Mouse (Mus musculus) megakaryocyte progenitor cell, adult 5-6 weeks (primary cell): ENCODE measurements around the gene Zpbp. TPM values are rescaled to one million over a fixed set of nuclear protein-coding genes. Genes with fewer than 3 reads are reported as not detected.

Experiments
- ATAC-seq: replicated peaks from 2 replicates; pipeline ENCODE4 v1.8.0; 2016; ENCODE audit warnings: mild to moderate bottlenecking, moderate TSS enrichment, inconsistent platforms; ENCODE audit not compliant: poor library complexity
- total RNA-seq, 2 experiments: library from RNA; stranded (forward) in 1 of 2; stranded (reverse) in 1 of 2; fragments of 157-497, 149-512 nt in 1 of 2; fragments of 200-1000 nt in 1 of 2; gene quantifications; 2 replicates each; pipeline versions ENCODE4 v1.2.3 to v1.2.4; 2015 to 2017

Zpbp gene
- total RNA-seq (2015), result 1.8 and 2.8 TPM in 2 replicates
- 0.88 and 1.3 TPM in 2 replicates for total RNA-seq (2017)

GRCm38 (mm10) chr11:11461635-11462560, at the start of gene Zpbp, which contains the start of gene Spata48:
Zpbp (minus strand) TSS chr11:11462408.
Spata48 (plus strand) TSS chr11:11462094.
- peak; percentile 91 for ATAC-seq

GRCm38 (mm10) chr11:11509413-11509812, 47.2 kb upstream of the Zpbp start:
- ATAC-seq, result no peak

GRCm38 (mm10) chr11:11506187-11506586, 44.0 kb upstream of the Zpbp start:
- ATAC-seq, result no peak

- ATAC-seq, result peak; percentile 95
These were observed 37.7 kb upstream of the Zpbp start for GRCm38 (mm10) chr11:11499944-11500343.

DNA sequence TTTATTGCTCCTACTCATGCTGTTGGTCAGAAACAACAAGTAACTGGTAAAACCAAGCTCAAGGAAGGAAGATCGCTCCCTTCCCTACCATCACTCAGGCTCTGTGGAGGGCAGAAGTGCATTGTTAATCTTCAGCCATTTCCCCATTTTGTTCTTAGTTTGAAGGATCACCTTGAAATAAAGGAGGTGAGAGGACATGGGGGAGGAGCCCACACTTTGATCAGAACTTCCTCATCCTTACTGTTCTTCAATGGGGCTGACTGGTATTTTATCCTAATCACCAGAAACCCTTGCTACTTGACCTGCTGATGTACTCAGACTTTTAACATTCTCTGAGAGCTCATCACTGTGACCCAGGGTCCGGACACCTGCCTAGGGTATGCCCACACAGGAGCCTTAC, 33.5 kb upstream of the Zpbp start:
- peak; percentile 29; the same call in 1 of the 2 replicates for ATAC-seq

DNA sequence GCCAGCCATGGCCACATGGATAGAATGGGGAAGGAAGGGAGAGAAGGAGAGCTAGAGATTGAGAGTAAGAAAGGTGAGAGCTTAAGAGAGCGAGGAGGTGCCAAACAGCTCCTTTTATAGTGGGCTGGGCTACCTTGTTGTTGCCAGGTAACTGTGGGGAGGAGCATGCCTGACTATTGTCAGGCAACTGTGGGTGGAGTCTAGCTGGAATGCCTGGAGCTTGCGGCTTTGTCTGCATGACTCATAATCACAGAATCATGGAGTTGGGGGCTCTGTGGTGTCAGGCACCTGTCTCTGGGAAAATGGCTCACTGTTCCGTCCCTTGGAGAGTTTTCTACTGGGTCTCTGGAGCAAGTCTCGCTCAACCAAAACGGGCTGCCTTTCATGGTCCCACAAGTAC, 29.8 kb upstream of the Zpbp start:
- ATAC-seq, result no peak

DNA sequence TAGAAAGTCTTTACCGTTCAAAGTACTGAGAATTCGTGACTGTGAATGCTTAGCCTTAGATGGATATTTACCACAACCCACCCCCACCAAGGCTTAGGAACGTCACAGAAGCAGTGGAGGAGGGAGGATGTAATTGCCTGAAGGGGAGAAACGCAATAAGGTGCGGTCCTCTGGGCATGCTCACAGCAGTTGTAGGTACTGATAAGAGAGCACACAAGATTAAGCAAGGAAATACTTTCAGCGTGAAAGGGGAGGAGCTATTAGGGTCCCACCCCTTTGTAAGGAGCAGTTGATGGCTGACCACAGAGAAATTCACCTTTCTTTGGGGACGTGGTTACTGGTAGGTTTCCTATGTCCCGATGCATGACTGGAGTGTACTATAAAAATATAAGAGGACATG, 22.2 kb upstream of the Zpbp start:
- ATAC-seq, result peak; percentile 68

DNA sequence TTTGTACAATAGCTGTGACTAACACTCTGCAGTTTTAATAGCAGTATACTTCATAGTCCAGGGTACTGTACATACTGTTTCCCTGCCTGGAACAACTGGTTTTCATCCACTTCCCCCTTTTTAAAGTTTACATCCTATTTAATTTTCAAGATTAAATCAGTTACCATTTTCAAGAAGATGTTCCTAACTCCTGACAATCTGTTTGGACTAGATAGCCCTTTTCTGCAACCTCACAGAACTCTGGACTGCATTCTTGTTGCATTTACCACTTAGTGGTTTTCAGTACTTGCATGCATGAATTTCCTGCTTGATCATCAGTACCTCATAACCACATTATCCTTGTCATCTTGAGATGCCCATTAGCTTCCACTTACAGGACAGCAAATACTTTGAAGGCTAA, 6.7 kb upstream of the Zpbp start:
- ATAC-seq, result no peak

DNA sequence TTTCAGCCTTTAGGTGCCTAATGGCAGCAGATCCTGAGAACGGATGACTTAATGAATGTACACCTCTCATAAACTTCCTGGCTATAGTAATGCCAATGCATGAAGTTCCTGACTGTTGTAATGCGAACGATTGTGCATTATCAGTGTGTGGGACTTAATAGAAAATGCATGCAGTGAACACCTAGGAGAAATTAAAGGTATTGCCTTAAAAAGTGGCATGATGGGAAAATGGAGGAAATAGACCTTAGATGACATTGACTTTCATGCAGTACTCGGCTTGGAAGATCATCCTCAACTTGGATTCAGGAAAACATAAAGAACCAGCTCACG, 318 bp upstream of the Zpbp start:
- ATAC-seq, result no peak

- ATAC-seq, result peak; percentile 95
These were observed 7.2 kb downstream of the Zpbp start for GRCm38 (mm10) chr11:11455037-11455436.

GRCm38 (mm10) chr11:11417356-11417755, 44.9 kb downstream of the Zpbp start:
- ATAC-seq, result peak; percentile 82

GRCm38 (mm10) chr11:11414188-11414587, 48.0 kb downstream of the Zpbp start:
- no peak for ATAC-seq

- peak; percentile 39; the same call in 1 of the 2 replicates for ATAC-seq
These were observed 67.5 kb downstream of the Zpbp start for GRCm38 (mm10) chr11:11394686-11395085.

GRCm38 (mm10) chr11:11393164-11393563, 69.0 kb downstream of the Zpbp start:
- ATAC-seq, result no peak

DNA sequence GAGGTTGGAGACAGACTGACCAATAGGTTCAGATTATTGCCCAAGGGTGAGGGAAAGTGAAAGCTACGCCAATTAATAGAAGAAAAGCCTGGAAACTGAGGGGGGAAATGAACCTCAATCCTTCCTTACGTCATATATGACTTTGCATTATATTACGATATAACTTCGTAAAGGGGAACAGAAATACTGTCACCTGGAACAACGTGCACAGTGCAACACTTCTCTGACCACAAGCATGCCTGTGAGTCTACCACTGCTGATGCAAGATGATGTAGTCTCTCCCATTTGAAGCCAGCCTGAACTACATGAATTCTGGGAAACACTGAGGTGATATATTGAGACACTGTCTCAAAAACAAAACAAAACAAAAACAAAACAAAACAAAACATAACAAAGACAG, 90.9 kb downstream of the Zpbp start:
- peak; percentile 83 for ATAC-seq

GRCm38 (mm10) chr11:11283512-11283911, 178.7 kb downstream of the Zpbp start:
- ATAC-seq, result no peak

DNA sequence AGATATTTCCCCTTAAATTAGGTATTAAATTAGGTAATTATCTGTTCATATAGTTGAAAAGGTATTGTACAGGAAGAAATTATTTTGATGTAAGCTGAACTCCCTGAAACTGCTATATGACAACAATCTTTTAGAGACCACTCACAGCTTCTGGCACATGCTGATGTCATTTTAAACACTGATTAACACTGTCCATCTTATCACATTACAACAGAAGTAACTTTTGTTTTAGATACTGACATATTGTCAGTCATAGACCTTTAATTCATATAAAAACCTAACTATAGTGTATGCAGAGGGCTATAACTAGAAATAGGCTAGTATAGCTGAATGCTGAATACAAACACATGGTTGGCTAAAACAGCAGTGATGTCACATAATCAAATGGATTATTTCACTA, 182.1 kb downstream of the Zpbp start:
- peak; percentile 61 for ATAC-seq

- ATAC-seq, result no peak
These were observed 204.9 kb downstream of the Zpbp start for GRCm38 (mm10) chr11:11257348-11257747.

DNA sequence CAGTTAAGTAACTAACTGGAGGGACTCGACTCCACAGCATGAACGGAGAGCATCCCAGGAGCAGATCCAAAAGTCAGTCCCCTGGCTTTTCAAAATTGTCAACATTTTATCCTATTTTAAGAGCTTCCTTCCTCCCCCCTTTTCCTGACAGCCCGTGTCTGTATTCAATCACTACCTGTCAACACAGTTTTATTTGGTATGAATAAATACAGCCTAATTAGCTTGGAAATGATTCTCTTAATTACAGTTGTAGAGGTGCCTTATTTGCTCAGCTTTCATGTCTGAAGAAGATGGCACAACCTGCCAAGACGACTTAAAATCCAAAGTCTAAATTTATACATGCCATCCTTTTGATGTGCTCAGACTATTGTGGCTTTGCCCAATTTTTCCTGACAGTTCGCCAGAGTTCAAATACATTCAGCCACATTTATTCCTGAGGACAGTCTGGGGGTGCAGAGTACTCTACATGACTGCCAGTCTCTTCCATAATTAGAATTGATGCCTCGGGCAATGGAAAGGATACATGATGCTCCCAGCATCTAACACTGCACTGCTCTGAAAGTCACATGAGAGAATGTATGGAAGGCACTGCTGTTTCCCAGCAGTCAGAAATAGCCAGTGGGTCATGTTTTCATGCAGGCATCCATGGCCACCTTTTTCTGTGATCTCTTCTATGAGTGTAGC, 219.4 kb downstream of the Zpbp start:
- no peak for ATAC-seq

DNA sequence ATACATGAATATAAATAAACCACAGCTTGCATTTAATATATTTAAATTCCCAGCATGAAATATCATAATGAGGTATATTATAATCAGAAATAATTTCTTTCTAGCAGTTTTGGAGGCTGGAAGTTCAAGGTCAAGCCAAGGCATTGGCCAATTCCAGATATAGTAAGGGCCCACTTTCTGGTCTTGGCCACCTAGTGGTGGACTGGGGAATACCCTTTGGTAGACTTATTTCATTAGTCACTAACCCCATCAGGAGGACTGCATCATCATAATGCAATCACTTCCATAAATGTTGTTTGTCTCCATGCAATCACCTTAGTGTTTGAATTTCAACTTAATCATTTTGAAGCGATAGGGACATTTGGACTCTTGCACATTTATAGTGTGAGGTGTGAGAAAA, 222.9 kb downstream of the Zpbp start:
- ATAC-seq, result peak; percentile 83
